Mouse (Mus musculus): ENCODE results near the gene Tspan4. TPM values are rescaled to one million over a fixed set of nuclear protein-coding genes. Genes with fewer than 3 reads are reported as not detected.
"Not testable (repeated sequence)": the region's sequence is repeated elsewhere in the genome, so short reads cannot be mapped to it uniquely, and the experiment has no call there.

Gene Tspan4
- polyA plus RNA-seq, 1 experiment from 2014 or later: 71.0 TPM

DNA sequence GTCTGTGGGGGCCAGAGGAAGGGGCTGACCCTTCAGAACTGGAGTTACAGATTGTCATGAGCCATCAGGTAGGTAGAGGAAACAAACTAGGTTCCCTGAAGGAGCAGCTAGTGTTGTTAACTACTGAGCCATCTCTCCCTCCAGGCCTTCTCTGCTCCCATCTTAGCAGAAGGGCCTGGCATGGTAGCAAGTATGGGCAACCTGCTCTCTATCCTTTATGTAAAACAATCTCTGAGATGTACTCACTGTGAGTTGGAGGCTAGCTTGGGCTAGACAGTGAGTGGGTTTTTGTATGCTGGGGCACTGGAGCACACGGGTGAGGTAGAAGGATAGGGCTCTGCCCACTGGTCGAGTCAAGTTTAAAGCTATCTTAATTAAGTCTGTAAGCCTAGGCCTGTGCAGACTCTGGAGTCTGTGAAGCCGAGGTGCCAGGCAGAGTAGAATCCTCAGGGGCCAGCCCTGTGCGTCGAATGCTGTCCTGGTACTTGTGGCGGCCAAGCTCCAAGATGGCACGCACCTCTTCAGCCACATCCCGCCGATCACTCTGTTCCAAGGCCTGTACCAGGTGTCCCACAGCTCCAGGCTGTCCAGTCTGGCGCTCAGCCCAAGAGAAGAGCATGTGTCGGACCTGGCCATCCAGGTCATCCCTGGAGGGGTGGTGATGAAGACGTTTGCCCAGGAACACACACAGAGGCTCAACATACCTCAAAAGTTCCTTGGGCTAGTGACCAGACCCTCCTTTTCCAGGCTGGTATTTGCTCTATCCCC is 36.7 kb upstream of the Tspan4 start:
- ATAC-seq: no peak
- Histone ChIP-seq H3K36me3 (ENCODE audit: control insufficient read depth, insufficient read depth, low read length) (peaks cover 2% of the 10 kb centered on the region; the same call in 1 of the 2 replicates), H3K9me3 (ENCODE audit: control insufficient read depth, low read length) (no peaks in the 10 kb centered on the region), H3K27me3 (replicated peaks; ENCODE audit: control insufficient read depth, insufficient read depth, low read length) (no peaks in the 10 kb centered on the region), H3K4me3 (ENCODE audit: low read length) (no peak overlapping the region), H3K4me1 (ENCODE audit: control insufficient read depth, insufficient read depth, low read depth, low read length) (peaks cover 22% of the 10 kb centered on the region), H3K27ac (ENCODE audit: low read depth, low read length) (peak overlapping the region; percentile 78), H3K4me2 (ENCODE audit: low read length) (peak overlapping the region; percentile 87), H3K9ac (ENCODE audit: low read depth, low read length) (no peak overlapping the region)
- WGBS: 87% methylated on average over 12 of the region's 12 CpGs

DNA sequence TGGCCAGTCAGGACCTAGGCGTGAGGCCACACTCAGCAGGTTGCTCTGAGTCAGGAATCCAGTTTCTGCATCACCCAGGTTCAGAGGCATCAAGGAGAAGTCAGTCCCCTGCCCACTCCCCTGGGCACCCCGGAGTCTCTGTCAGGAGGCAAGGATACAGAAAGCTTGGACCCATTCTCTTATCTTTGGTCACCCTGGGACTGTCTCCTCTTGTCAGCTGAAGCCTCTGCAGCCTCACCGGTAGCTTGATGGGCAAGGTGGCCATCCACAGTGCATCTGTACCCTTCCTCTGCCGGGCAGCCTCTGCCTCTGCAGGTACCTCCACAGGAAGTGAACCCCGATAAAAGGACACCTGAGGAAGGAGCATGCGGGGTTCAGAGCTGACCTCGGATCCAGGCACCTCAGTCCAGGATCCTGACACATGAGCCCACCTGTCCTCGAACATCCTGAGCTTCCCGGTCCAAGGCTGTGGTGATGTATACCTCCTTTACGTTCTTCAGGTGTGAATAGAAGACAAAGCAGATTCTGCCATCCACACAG is 35.8 kb upstream of the Tspan4 start:
- Histone ChIP-seq H3K9ac (ENCODE audit: low read depth, low read length) (no peak overlapping the region), H3K27me3 (replicated peaks; ENCODE audit: control insufficient read depth, insufficient read depth, low read length) (no peaks in the 10 kb centered on the region), H3K4me2 (ENCODE audit: low read length) (no peak overlapping the region), H3K4me1 (ENCODE audit: control insufficient read depth, insufficient read depth, low read depth, low read length) (peaks cover 22% of the 10 kb centered on the region), H3K36me3 (ENCODE audit: control insufficient read depth, insufficient read depth, low read length) (no peaks in the 10 kb centered on the region; the same call in 1 of the 2 replicates), H3K9me3 (ENCODE audit: control insufficient read depth, low read length) (no peaks in the 10 kb centered on the region), H3K27ac (ENCODE audit: low read depth, low read length) (no peak overlapping the region), H3K4me3 (ENCODE audit: low read length) (no peak overlapping the region)
- ATAC-seq: no peak
- WGBS: 96% methylated on average over 10 of the region's 10 CpGs

DNA sequence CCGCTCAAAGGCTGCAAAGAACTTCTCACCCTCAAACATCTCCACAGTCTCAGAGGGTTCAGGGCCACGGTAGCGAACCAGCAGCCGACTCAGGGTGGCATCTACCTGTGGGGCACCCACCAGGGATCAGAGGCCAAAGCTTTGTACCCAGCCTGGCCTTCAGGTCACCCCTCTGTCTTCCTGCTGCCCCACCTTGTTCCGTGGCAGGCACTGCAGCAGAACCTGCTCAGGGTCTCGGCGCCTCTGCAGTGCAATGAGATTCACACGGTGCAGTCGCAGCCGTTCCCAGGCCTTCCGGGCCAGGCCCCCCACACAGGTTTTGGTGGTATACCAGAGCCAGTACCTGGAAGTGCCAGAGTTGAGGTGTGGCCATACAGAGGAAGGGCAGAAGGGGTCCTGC is 35.2 kb upstream of the Tspan4 start:
- WGBS: 96% methylated on average over 11 of the region's 11 CpGs
- no peaks in the 10 kb centered on the region for H3K9me3 ChIP-seq (ENCODE audit: control insufficient read depth, low read length)
- no peaks in the 10 kb centered on the region; the same call in 1 of the 2 replicates for H3K36me3 ChIP-seq (ENCODE audit: control insufficient read depth, insufficient read depth, low read length)
- H3K27me3 ChIP-seq (replicated peaks; ENCODE audit: control insufficient read depth, insufficient read depth, low read length): no peaks in the 10 kb centered on the region
- H3K4me1 ChIP-seq (ENCODE audit: control insufficient read depth, insufficient read depth, low read depth, low read length): peaks cover 20% of the 10 kb centered on the region
- H3K9ac ChIP-seq (ENCODE audit: low read depth, low read length): no peak overlapping the region
- H3K4me2 ChIP-seq (ENCODE audit: low read length): no peak overlapping the region
- no peak overlapping the region for H3K4me3 ChIP-seq (ENCODE audit: low read length)
- no peak overlapping the region for H3K27ac ChIP-seq (ENCODE audit: low read depth, low read length)
- ATAC-seq: no peak

DNA sequence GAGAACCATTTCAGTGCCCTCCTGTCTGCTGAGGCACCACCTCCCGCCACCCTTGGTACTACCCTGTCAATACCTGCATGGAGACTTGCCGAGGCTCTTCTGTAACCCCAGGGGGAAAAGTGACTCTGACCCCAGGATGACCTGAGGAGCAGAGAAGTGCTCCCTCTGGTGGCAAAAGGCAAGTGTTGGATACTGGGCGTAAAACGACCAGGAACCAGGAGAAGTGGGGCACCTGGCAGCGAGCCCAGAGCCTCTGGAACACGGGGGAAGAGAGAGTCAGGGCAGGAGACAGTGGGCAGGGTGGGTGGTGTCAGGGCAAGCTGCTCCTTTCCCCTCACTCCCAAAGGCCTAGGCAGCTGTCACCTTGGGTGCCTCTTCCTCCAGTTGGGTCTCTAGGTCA is 34.4 kb upstream of the Tspan4 start:
- Histone ChIP-seq H3K36me3 (ENCODE audit: control insufficient read depth, insufficient read depth, low read length) (no peaks in the 10 kb centered on the region; the same call in 1 of the 2 replicates), H3K9me3 (ENCODE audit: control insufficient read depth, low read length) (no peaks in the 10 kb centered on the region), H3K4me2 (ENCODE audit: low read length) (no peak overlapping the region), H3K4me3 (ENCODE audit: low read length) (no peak overlapping the region), H3K27ac (ENCODE audit: low read depth, low read length) (no peak overlapping the region), H3K4me1 (ENCODE audit: control insufficient read depth, insufficient read depth, low read depth, low read length) (peaks cover 17% of the 10 kb centered on the region), H3K27me3 (replicated peaks; ENCODE audit: control insufficient read depth, insufficient read depth, low read length) (no peaks in the 10 kb centered on the region), H3K9ac (ENCODE audit: low read depth, low read length) (no peak overlapping the region)
- ATAC-seq: no peak
- WGBS: 28% methylated on average over 6 of the region's 6 CpGs

DNA sequence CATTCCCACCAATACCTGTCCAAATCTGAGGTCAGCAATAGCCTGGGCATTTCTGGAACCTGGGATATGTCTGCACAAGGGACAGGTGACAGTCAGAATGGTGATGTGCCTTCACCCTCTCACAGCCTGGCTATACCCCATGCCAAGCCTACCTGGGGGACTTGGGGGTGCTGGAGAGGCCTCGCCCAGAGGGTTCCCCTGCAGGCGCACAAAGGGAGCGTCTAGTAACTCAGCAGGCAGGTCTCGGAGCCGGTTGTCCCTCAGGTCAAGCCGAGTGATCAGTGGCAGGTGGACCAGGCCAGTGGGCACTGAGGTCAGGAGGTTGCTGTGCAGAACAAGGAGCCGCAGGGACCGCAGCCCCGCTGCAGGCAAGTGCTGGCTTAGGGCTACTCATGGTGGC is 33.6 kb upstream of the Tspan4 start:
- Histone ChIP-seq H3K4me3 (ENCODE audit: low read length) (no peak overlapping the region), H3K9me3 (ENCODE audit: control insufficient read depth, low read length) (no peaks in the 10 kb centered on the region), H3K4me1 (ENCODE audit: control insufficient read depth, insufficient read depth, low read depth, low read length) (peaks cover 14% of the 10 kb centered on the region), H3K36me3 (ENCODE audit: control insufficient read depth, insufficient read depth, low read length) (no peaks in the 10 kb centered on the region; the same call in 1 of the 2 replicates), H3K9ac (ENCODE audit: low read depth, low read length) (no peak overlapping the region), H3K27ac (ENCODE audit: low read depth, low read length) (no peak overlapping the region), H3K4me2 (ENCODE audit: low read length) (no peak overlapping the region), H3K27me3 (replicated peaks; ENCODE audit: control insufficient read depth, insufficient read depth, low read length) (no peaks in the 10 kb centered on the region)
- ATAC-seq: no peak
- 90% methylated on average over 9 of the region's 9 CpGs for WGBS

DNA sequence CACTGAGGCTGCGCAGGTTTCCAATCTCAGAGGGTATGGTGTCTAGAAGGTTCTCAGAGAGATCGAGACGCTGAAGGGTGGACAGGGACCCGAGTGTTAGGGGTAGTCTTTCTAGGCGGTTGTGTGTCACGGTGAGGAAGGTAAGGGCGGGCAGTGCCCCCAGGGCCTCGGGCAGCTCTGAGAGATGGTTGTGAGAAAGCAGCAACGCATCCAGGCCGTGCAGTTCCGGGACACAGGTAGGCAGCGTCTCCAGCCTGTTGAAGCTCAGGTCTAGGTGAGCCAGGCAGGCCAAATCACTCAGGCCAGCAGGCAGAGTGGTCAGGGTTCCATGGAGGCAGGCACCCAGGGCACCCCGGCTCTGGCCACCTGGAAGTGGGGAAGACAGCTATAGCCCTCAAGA is 32.8 kb upstream of the Tspan4 start:
- WGBS: 93% methylated on average over 13 of the region's 13 CpGs
- Histone ChIP-seq H3K27ac (ENCODE audit: low read depth, low read length) (no peak overlapping the region), H3K4me1 (ENCODE audit: control insufficient read depth, insufficient read depth, low read depth, low read length) (peaks cover 12% of the 10 kb centered on the region), H3K4me2 (ENCODE audit: low read length) (no peak overlapping the region; the same call in 1 of the 2 replicates), H3K9ac (ENCODE audit: low read depth, low read length) (no peak overlapping the region; the same call in 1 of the 2 replicates), H3K9me3 (ENCODE audit: control insufficient read depth, low read length) (no peaks in the 10 kb centered on the region), H3K27me3 (replicated peaks; ENCODE audit: control insufficient read depth, insufficient read depth, low read length) (no peaks in the 10 kb centered on the region), H3K4me3 (ENCODE audit: low read length) (no peak overlapping the region), H3K36me3 (ENCODE audit: control insufficient read depth, insufficient read depth, low read length) (no peaks in the 10 kb centered on the region; the same call in 1 of the 2 replicates)
- no peak for ATAC-seq

DNA sequence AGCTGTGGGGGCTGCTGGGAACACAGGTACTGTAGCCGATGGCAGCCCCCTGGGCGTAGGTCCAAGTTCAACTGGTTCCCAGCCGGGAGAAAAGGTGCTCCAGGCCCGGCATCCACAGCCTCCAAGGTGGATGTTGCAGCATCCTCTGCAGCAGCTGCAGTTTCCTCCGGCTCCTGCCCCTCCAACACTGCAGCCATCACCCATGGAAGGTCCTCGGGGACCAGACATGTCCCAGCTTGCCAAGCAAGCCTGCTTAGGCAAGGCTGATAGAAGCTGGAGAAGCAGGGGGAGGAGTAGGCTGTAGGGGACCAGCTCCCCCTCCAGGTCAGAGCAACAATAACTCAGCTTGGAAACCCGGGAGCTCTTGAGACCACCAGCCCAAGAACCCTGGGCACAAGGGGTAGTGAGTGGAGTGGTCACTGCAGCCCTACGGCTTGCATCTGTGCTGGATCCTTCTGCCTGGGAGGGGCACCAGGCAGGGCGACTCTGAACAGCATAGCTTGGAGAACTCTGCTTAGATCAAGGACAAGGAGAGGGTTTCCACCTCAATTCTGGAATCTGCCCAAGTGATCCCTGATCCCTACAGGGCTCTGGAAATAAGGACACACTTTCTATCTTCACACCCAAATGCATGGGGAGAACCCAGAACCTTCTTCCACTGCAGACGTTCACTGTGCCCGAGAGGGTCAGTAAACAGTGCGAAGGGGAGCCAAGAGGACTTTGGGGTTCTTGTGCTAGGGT is 31.8 kb upstream of the Tspan4 start:
- Histone ChIP-seq H3K27me3 (replicated peaks; ENCODE audit: control insufficient read depth, insufficient read depth, low read length) (no peaks in the 10 kb centered on the region), H3K9ac (ENCODE audit: low read depth, low read length) (peak overlapping the region; percentile 56), H3K4me3 (ENCODE audit: low read length) (peak overlapping the region; percentile 37), H3K4me2 (ENCODE audit: low read length) (peak overlapping the region; percentile 71), H3K9me3 (ENCODE audit: control insufficient read depth, low read length) (no peaks in the 10 kb centered on the region), H3K36me3 (ENCODE audit: control insufficient read depth, insufficient read depth, low read length) (no peaks in the 10 kb centered on the region; the same call in 1 of the 2 replicates), H3K4me1 (ENCODE audit: control insufficient read depth, insufficient read depth, low read depth, low read length) (peaks cover 14% of the 10 kb centered on the region), H3K27ac (ENCODE audit: low read depth, low read length) (no peak overlapping the region)
- WGBS: 32% methylated on average over 12 of the region's 12 CpGs
- no peak for ATAC-seq

DNA sequence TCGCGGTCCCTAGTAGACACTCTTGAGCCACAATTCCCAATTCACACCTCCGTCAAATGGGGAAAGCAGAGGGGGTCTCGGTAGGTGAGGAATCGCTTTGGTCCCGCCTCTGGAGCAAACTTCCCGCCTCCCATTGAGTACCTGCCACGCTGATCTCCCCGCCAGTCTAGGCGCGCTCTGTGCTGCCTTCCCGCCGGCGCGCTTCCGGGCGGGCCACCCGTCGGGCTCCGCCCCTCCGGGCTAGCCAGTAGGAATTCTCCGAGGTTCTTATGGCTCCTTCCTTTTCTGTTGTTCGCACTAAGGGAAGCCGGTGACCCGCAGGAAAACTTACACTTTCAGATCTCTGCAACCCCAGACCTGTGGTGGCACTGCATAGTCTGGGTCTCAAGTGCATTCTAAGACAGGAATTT is 31.2 kb upstream of the Tspan4 start, which contains the start of gene Pidd1:
Gene Pidd1 (minus strand): TSS at position 198 of the 410 bp plus-strand sequence.
- no peak for ATAC-seq
- Histone ChIP-seq H3K9me3 (ENCODE audit: control insufficient read depth, low read length) (no peaks in the 10 kb centered on the region), H3K4me1 (ENCODE audit: control insufficient read depth, insufficient read depth, low read depth, low read length) (peaks cover 20% of the 10 kb centered on the region), H3K27me3 (replicated peaks; ENCODE audit: control insufficient read depth, insufficient read depth, low read length) (no peaks in the 10 kb centered on the region), H3K4me3 (ENCODE audit: low read length) (peak within 1 kb of the TSS; percentile 37), H3K36me3 (ENCODE audit: control insufficient read depth, insufficient read depth, low read length) (no peaks in the 10 kb centered on the region), H3K9ac (ENCODE audit: low read depth, low read length) (peak within 1 kb of the TSS; percentile 56), H3K27ac (ENCODE audit: low read depth, low read length) (no peak within 1 kb of the TSS), H3K4me2 (ENCODE audit: low read length) (peak within 1 kb of the TSS; percentile 71)
- WGBS: under 1% methylated on average over 25 of the region's 25 CpGs

DNA sequence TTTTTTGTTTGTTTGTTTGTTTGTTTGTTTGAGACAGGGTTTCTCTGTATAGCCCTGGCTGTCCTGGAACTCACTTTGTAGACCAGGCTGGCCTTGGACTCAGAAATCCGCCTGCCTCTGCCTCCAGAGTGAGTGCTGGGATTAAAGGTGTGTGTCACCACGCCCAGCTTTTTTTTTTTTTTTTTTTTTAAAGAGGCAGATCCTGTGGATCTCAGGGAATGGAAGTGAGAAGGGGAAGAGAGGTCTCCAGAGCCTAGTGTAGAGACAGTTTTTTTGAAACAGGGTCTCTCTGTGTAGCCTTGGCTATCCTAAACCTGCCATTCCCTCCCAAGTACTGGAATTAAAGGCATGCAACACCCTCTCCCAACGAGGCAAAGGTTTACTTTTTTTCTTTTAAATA is 28.7 kb upstream of the Tspan4 start:
- 90% methylated on average over 3 of the region's 3 CpGs for WGBS
- not testable (repeated sequence) for H3K27ac ChIP-seq (ENCODE audit: low read depth, low read length); ATAC-seq; H3K4me3 ChIP-seq (ENCODE audit: low read length); H3K27me3 ChIP-seq (replicated peaks; ENCODE audit: control insufficient read depth, insufficient read depth, low read length); H3K9ac ChIP-seq (ENCODE audit: low read depth, low read length); H3K9me3 ChIP-seq (ENCODE audit: control insufficient read depth, low read length)
- Histone ChIP-seq H3K36me3 (ENCODE audit: control insufficient read depth, insufficient read depth, low read length) (peaks cover 12% of the 10 kb centered on the region), H3K4me2 (ENCODE audit: low read length) (peak overlapping the region; percentile 80), H3K4me1 (ENCODE audit: control insufficient read depth, insufficient read depth, low read depth, low read length) (peaks cover 22% of the 10 kb centered on the region)
